Mouse (Mus musculus) bone marrow macrophage, adult 2 months (primary cell): ENCODE data around the gene Gm2115.

Experiments
- CTCF ChIP-seq: IDR thresholded peaks from 2 replicates; pipeline ENCODE4 v1.5.1; 2012; ENCODE audit warnings: low read depth, mild to moderate bottlenecking, low read length, moderate library complexity
- POLR2A ChIP-seq: IDR thresholded peaks from 2 replicates; pipeline ENCODE4 v1.6.1; 2012; ENCODE audit warnings: mild to moderate bottlenecking, low read depth, low read length, borderline replicate concordance

- no peak for TF ChIP-seq CTCF
- no peak for TF ChIP-seq POLR2A
These were observed 16.2 kb downstream of the Gm2115 start for GRCm38 (mm10) chr7:84544946-84545345.
